Mouse (Mus musculus): ENCODE data around the gene Map3k19. TPM values are rescaled to one million over a fixed set of nuclear protein-coding genes. Genes with fewer than 3 reads are reported as not detected.

Map3k19 gene
- polyA plus RNA-seq, 1 experiment from 2014 or later = 0.11 TPM

DNA sequence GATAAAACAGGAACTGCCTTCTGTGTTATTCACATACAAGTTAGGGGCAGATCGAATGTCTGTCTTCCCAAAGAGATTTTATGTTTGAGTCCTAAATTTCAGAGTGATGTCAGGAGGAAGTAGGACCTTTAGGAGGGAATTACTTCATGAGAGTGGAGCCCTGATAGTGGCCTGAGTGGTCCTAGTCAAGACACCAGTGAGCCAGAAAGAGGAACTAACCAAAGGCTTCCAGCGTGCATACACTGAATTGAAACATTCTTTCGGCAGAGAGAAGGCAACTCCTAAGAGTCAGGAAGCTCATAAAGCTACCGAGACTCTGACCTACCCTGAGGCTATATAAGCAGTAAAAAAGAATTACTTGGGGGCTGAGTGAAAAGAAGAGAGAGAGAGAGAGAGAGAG lies 18.2 kb downstream of the Map3k19 start:
- Histone ChIP-seq H3K27me3 (ENCODE audit: low read depth, poor library complexity, severe bottlenecking) (no peaks in the 10 kb centered on the region), H3K36me3 (no peaks in the 10 kb centered on the region), H3K9me3 (replicated peaks) (no peaks in the 10 kb centered on the region), H3K4me1 (peaks cover 6% of the 10 kb centered on the region; the same call in 1 of the 2 replicates), H3K4me3 (no peak overlapping the region), H3K27ac (replicated peaks) (no peak overlapping the region)
- WGBS = 79% methylated on average over 4 of the region's 4 CpGs
- DNase-seq (ENCODE audit: low spot score) = no peak

DNA sequence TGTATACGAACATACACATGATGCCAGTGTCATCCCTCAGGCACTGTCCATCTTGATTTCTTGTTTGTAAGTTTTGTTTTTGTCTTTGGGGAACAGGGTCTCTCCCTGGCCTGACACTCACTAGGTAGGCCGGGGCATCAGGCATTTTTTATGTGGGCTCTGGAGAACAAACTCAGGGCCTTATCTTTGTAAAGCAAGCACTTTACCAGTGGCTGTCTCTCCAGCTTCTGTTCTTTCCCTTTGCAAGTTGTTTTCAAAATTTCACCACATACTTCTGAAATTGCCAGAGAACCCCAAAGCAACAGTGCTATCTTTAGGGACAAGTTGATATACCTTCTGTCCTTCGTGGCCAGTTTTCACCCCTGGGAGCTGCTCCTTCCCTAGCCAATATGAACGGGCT lies 20.6 kb downstream of the Map3k19 start:
- Histone ChIP-seq H3K9me3 (replicated peaks) (no peaks in the 10 kb centered on the region), H3K4me1 (peaks cover 6% of the 10 kb centered on the region; the same call in 1 of the 2 replicates), H3K27ac (replicated peaks) (no peak overlapping the region), H3K27me3 (ENCODE audit: low read depth, poor library complexity, severe bottlenecking) (no peaks in the 10 kb centered on the region), H3K4me3 (no peak overlapping the region), H3K36me3 (no peaks in the 10 kb centered on the region)
- WGBS = 74% methylated on average over 4 of the region's 4 CpGs
- no peak for DNase-seq (ENCODE audit: low spot score)

DNA sequence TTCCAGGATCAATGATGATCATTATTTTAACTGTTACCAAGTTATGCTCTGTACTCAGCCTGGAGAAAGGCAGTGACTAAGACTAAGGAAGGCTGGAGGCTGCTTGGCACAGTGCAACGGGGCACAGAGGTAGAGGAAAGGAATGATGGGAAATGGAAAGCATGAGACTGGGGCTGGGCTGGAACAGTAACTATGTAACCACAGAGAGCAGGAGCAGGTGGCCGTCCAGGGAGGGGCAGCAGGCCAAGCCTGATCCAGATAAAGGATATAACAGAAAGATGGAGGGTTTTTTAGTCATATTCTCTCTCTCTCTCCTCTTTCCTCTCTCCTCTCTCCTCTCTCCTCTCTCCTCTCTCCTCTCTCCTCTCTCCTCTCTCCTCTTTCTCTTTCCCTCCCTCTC lies 21.1 kb downstream of the Map3k19 start:
- no peaks in the 10 kb centered on the region for H3K27me3 ChIP-seq (ENCODE audit: low read depth, poor library complexity, severe bottlenecking)
- H3K27ac ChIP-seq (replicated peaks) = no peak overlapping the region
- H3K36me3 ChIP-seq = no peaks in the 10 kb centered on the region
- H3K4me3 ChIP-seq = no peak overlapping the region
- no peaks in the 10 kb centered on the region for H3K9me3 ChIP-seq (replicated peaks)
- DNase-seq (ENCODE audit: low spot score) = no peak
- WGBS = 75% methylated on average over 2 of the region's 2 CpGs
- H3K4me1 ChIP-seq = peaks cover 6% of the 10 kb centered on the region; the same call in 1 of the 2 replicates

GRCm38 (mm10) chr1:127830215-127830921 lies 24.5 kb downstream of the Map3k19 start:
- 90% methylated on average over 13 of the region's 13 CpGs for WGBS
- Histone ChIP-seq H3K27ac (replicated peaks) (no peak overlapping the region), H3K9me3 (replicated peaks) (no peaks in the 10 kb centered on the region), H3K27me3 (ENCODE audit: low read depth, poor library complexity, severe bottlenecking) (no peaks in the 10 kb centered on the region), H3K4me3 (no peak overlapping the region), H3K4me1 (peaks cover 2% of the 10 kb centered on the region; the same call in 1 of the 2 replicates), H3K36me3 (no peaks in the 10 kb centered on the region)
- DNase-seq (ENCODE audit: low spot score) = no peak

DNA sequence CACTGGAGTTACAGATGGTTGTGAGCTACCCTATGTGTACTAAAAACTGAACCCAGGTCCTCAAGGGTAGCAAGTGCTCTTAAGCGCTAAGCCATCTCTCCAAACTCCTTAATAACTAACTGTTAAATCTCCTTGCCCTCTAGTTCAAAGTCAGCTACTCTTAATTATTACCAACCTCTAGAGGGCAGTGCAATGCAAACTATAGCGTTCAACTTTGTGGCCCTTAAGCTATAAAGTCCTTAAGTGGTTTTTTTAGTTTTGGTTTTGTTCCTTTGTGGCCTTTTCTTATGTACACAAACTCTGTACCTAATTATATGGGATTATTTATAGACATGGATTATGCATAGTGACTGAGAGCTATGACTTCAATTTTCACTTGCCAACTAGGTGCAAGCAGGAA lies 27.5 kb downstream of the Map3k19 start:
- Histone ChIP-seq H3K27me3 (ENCODE audit: low read depth, poor library complexity, severe bottlenecking) (no peaks in the 10 kb centered on the region), H3K27ac (replicated peaks) (no peak overlapping the region), H3K36me3 (no peaks in the 10 kb centered on the region), H3K9me3 (replicated peaks) (no peaks in the 10 kb centered on the region), H3K4me3 (no peak overlapping the region), H3K4me1 (no peaks in the 10 kb centered on the region)
- whole genome bisulfite sequencing = 23% methylated on average over 2 of the region's 2 CpGs
- no peak for DNase-seq (ENCODE audit: low spot score)

- Histone ChIP-seq H3K27me3 (ENCODE audit: low read depth, poor library complexity, severe bottlenecking) (no peaks in the 10 kb centered on the region), H3K4me3 (no peak overlapping the region), H3K9me3 (replicated peaks) (no peaks in the 10 kb centered on the region), H3K27ac (replicated peaks) (no peak overlapping the region), H3K36me3 (no peaks in the 10 kb centered on the region), H3K4me1 (peaks cover 8% of the 10 kb centered on the region; the same call in 1 of the 2 replicates)
- DNase-seq (ENCODE audit: low spot score) = no peak
- 92% methylated on average over 6 of the region's 6 CpGs for WGBS
Observed at GRCm38 (mm10) chr1:127816381-127816780, 38.5 kb downstream of the Map3k19 start.

GRCm38 (mm10) chr1:127812929-127813328 lies 41.9 kb downstream of the Map3k19 start:
- DNase-seq (ENCODE audit: low spot score) = no peak
- Histone ChIP-seq H3K36me3 (0 out of 2 replicates have a peak, but pooled peaks cover 3% of the 10 kb centered on the region), H3K9me3 (replicated peaks) (no peaks in the 10 kb centered on the region), H3K27ac (replicated peaks) (no peak overlapping the region), H3K27me3 (ENCODE audit: low read depth, poor library complexity, severe bottlenecking) (no peaks in the 10 kb centered on the region), H3K4me1 (peaks cover 8% of the 10 kb centered on the region; the same call in 1 of the 2 replicates), H3K4me3 (no peak overlapping the region)
- WGBS = 69% methylated on average over 7 of the region's 7 CpGs

- Histone ChIP-seq H3K4me1 (peaks cover 8% of the 10 kb centered on the region; the same call in 1 of the 2 replicates), H3K27ac (replicated peaks) (no peak overlapping the region), H3K9me3 (replicated peaks) (no peaks in the 10 kb centered on the region), H3K4me3 (no peak overlapping the region), H3K36me3 (peaks cover 41% of the 10 kb centered on the region), H3K27me3 (ENCODE audit: low read depth, poor library complexity, severe bottlenecking) (no peaks in the 10 kb centered on the region)
- WGBS = 95% methylated on average over 7 of the region's 7 CpGs
- DNase-seq (ENCODE audit: low spot score) = no peak
Observed at GRCm38 (mm10) chr1:127808671-127809070, 46.2 kb downstream of the Map3k19 start.

DNA sequence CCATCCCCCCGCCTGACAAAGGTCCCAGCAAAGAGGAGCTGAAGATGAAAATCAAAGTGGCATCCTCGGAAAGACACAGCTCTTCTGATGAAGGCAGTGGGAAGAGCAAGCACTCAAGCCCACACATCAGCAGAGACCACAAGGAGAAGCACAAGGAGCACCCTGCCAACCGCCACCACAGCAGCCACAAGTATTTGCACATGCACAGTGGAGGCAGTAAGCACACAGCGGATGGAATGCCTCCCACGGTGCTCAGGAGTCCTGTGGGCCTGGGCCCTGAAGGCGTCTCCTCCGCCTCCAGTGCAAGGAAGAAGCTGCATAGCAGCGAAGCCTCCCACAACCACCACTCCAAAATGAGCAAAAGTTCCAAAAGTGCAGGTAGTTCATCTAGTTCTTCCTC lies 51.9 kb downstream of the Map3k19 start:
- no peak for DNase-seq (ENCODE audit: low spot score)
- Histone ChIP-seq H3K27me3 (ENCODE audit: low read depth, poor library complexity, severe bottlenecking) (no peaks in the 10 kb centered on the region), H3K4me3 (no peak overlapping the region), H3K9me3 (replicated peaks) (no peaks in the 10 kb centered on the region), H3K36me3 (peaks cover 89% of the 10 kb centered on the region), H3K4me1 (no peaks in the 10 kb centered on the region), H3K27ac (replicated peaks) (no peak overlapping the region)
- WGBS = 88% methylated on average over 8 of the region's 8 CpGs

DNA sequence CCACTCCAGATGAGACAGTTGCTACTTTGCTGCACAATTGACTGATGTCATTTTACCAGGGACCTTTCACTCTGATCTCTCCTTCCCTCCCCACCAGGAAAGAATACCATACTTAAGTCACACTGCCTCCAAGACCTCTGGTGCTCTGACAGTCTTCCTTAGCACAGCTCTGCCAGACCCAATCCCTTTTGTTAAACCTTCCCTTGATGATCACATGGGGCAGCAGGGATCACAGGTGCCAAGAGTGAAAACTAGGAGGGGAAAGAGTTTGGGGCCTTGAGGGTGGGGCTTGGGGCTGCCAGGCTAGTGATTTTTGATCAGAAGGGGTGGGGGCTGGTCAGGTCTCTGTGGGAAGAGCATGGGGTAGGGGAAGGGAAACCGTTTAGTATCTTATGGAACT lies 58.1 kb downstream of the Map3k19 start:
- Histone ChIP-seq H3K9me3 (replicated peaks) (no peaks in the 10 kb centered on the region), H3K36me3 (peaks cover 76% of the 10 kb centered on the region), H3K4me3 (no peak overlapping the region), H3K27ac (replicated peaks) (no peak overlapping the region), H3K4me1 (no peaks in the 10 kb centered on the region), H3K27me3 (ENCODE audit: low read depth, poor library complexity, severe bottlenecking) (no peaks in the 10 kb centered on the region)
- WGBS = 86% methylated on average over 1 of the region's 1 CpGs
- DNase-seq (ENCODE audit: low spot score) = no peak

DNA sequence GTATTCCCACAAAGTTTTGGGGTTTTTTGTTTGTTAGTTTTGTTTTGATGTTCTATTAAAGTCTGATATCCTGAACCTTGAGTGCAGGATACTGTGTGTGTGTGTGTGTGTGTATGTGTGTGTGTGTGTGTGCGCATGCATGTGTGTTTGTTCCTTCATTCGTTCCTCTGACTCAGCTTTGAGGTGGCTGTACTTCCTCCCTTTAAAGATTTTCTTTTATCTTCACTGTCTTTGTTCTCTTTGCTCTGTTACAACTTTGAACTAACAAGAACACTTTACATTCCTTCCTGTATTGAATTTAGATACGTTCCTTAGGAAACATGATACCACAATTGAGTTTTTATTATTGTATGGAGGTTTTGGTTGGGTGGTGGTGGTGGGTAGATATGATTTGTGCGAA lies 58.5 kb downstream of the Map3k19 start:
- Histone ChIP-seq H3K4me3 (no peak overlapping the region), H3K4me1 (no peaks in the 10 kb centered on the region), H3K36me3 (peaks cover 75% of the 10 kb centered on the region), H3K9me3 (replicated peaks) (no peaks in the 10 kb centered on the region), H3K27me3 (ENCODE audit: low read depth, poor library complexity, severe bottlenecking) (no peaks in the 10 kb centered on the region), H3K27ac (replicated peaks) (no peak overlapping the region)
- WGBS = 85% methylated on average over 4 of the region's 4 CpGs
- no peak for DNase-seq (ENCODE audit: low spot score)

DNA sequence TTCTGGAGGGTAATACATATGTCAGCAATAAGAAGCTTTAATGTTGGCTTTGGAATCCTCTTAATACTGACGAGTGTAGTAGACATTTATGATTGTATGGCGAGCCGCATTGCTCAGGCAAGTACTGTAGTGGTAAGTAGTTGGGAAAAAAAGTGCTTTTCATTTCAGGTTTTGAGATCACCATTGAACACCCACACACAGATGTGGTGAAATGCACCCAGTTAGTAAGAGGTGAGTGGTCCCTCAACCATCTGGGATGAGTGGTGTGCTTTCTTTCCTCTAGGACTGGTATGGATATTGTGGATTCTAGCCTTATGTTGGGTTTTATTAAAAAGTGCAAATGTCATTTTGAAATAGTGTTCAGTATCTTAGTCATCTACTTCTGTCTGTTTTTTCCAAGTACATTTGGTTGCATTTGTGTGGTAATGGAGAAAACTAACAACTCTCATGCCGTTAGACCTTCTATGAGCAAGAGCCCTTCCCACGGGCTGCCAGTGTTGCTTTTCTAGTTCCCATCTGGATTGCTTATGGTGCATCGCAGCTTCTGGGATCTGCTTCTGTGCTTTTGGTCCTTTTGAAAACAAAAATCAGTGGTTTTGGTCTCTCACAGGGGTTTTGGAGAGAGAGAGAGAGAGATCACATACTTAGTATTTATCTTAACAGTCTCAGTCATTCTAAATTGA lies 59.6 kb downstream of the Map3k19 start:
- 92% methylated on average over 6 of the region's 6 CpGs for WGBS
- no peak overlapping the region for H3K27ac ChIP-seq (replicated peaks)
- no peaks in the 10 kb centered on the region for H3K4me1 ChIP-seq
- no peak for DNase-seq (ENCODE audit: low spot score)
- peaks cover 66% of the 10 kb centered on the region for H3K36me3 ChIP-seq
- no peaks in the 10 kb centered on the region for H3K27me3 ChIP-seq (ENCODE audit: low read depth, poor library complexity, severe bottlenecking)
- no peaks in the 10 kb centered on the region for H3K9me3 ChIP-seq (replicated peaks)
- no peak overlapping the region for H3K4me3 ChIP-seq

DNA sequence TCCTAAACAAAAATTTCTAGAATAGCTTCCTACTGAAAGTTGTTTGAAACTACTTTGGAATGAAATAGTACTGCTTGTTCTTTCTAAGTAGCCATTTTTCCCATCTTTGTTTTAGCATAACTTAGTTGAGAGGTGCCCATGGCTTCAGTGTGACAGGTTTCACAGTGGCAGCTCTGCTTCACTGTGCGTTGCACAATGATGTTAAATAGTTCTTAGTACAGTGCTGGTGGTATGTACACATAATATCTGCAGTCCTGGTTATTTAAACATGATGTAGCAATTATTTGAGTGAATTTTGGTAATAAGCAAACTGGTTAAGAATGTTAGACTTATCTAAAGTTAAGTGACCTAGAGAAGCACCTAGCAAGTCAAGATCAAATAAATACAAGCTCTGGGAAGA lies 61.4 kb downstream of the Map3k19 start:
- peaks cover 49% of the 10 kb centered on the region for H3K36me3 ChIP-seq

More for the DNA sequence above, 61.4 kb downstream of the Map3k19 start:
- Histone ChIP-seq H3K27me3 (ENCODE audit: low read depth, poor library complexity, severe bottlenecking) (no peaks in the 10 kb centered on the region), H3K9me3 (replicated peaks) (no peaks in the 10 kb centered on the region), H3K4me1 (no peaks in the 10 kb centered on the region), H3K4me3 (no peak overlapping the region), H3K27ac (replicated peaks) (no peak overlapping the region)
- no peak for DNase-seq (ENCODE audit: low spot score)
- WGBS = 91% methylated on average over 1 of the region's 1 CpGs

All from midbrain, embryonic 10.5 days (tissue).